Mouse (Mus musculus): Measurements from ENCODE around the gene Tspan14. TPM values are rescaled to one million over a fixed set of nuclear protein-coding genes. Genes with fewer than 3 reads are reported as not detected.

The Tspan14 gene
- polyA plus RNA-seq, 1 experiment from 2014 or later, result 42.0 TPM

- Histone ChIP-seq H3K4me1 (peaks cover 66% of the 10 kb centered on the region), H3K9me3 (no peaks in the 10 kb centered on the region), H3K27ac (replicated peaks) (peak overlapping the region; percentile 63), H3K9ac (no peak overlapping the region), H3K27me3 (replicated peaks) (no peaks in the 10 kb centered on the region), H3K4me3 (no peak overlapping the region), H3K36me3 (peaks cover 15% of the 10 kb centered on the region), H3K4me2 (no peak overlapping the region)
- no peak for ATAC-seq (ENCODE audit: extremely low read depth, insufficient number of reproducible peaks, low FRiP score, low TSS enrichment)
- WGBS, result 75% methylated on average over 7 of the region's 7 CpGs
Observed at GRCm38 (mm10) chr14:40949730-40950614, 16.6 kb downstream of the Tspan14 start.

GRCm38 (mm10) chr14:40949047-40949446, 17.6 kb downstream of the Tspan14 start:
- Histone ChIP-seq H3K27ac (replicated peaks) (peak overlapping the region; percentile 63), H3K4me2 (no peak overlapping the region), H3K4me3 (no peak overlapping the region), H3K4me1 (peaks cover 58% of the 10 kb centered on the region), H3K9me3 (no peaks in the 10 kb centered on the region), H3K9ac (no peak overlapping the region), H3K36me3 (peaks cover 18% of the 10 kb centered on the region), H3K27me3 (replicated peaks) (no peaks in the 10 kb centered on the region)
- 71% methylated on average over 3 of the region's 3 CpGs for WGBS
- ATAC-seq (ENCODE audit: extremely low read depth, insufficient number of reproducible peaks, low FRiP score, low TSS enrichment), result no peak

- H3K9ac ChIP-seq, result no peak overlapping the region
- peaks cover 57% of the 10 kb centered on the region for H3K4me1 ChIP-seq
- H3K36me3 ChIP-seq, result peaks cover 18% of the 10 kb centered on the region
- ATAC-seq (ENCODE audit: extremely low read depth, insufficient number of reproducible peaks, low FRiP score, low TSS enrichment), result no peak
- 88% methylated on average over 5 of the region's 5 CpGs for WGBS
- no peaks in the 10 kb centered on the region for H3K9me3 ChIP-seq
- no peaks in the 10 kb centered on the region for H3K27me3 ChIP-seq (replicated peaks)
- H3K4me2 ChIP-seq, result peak overlapping the region; percentile 42; the same call in 1 of the 2 replicates
- no peak overlapping the region for H3K4me3 ChIP-seq
- H3K27ac ChIP-seq (replicated peaks), result peak overlapping the region; percentile 63
Observed at GRCm38 (mm10) chr14:40948522-40948921, 18.1 kb downstream of the Tspan14 start.

- no peaks in the 10 kb centered on the region for H3K27me3 ChIP-seq (replicated peaks)
- H3K4me3 ChIP-seq, result no peak overlapping the region
- peaks cover 49% of the 10 kb centered on the region for H3K4me1 ChIP-seq
- ATAC-seq (ENCODE audit: extremely low read depth, insufficient number of reproducible peaks, low FRiP score, low TSS enrichment), result peak; percentile 37
- H3K9ac ChIP-seq, result no peak overlapping the region
- H3K27ac ChIP-seq (replicated peaks), result peak overlapping the region; percentile 63
- 50% methylated on average over 14 of the region's 14 CpGs for WGBS
- H3K4me2 ChIP-seq, result peak overlapping the region; percentile 42
- H3K9me3 ChIP-seq, result no peaks in the 10 kb centered on the region
- H3K36me3 ChIP-seq, result peaks cover 18% of the 10 kb centered on the region
Observed at GRCm38 (mm10) chr14:40947431-40948394, 18.9 kb downstream of the Tspan14 start.

GRCm38 (mm10) chr14:40943802-40944201, 22.8 kb downstream of the Tspan14 start:
- WGBS, result 73% methylated on average over 2 of the region's 2 CpGs

GRCm38 (mm10) chr14:40942429-40942828, 24.2 kb downstream of the Tspan14 start:
- H3K9ac ChIP-seq, result no peak overlapping the region
- no peaks in the 10 kb centered on the region for H3K9me3 ChIP-seq
- 70% methylated on average over 2 of the region's 2 CpGs for WGBS
- H3K36me3 ChIP-seq, result peaks cover 16% of the 10 kb centered on the region
- H3K27me3 ChIP-seq (replicated peaks), result no peaks in the 10 kb centered on the region
- peaks cover 18% of the 10 kb centered on the region for H3K4me1 ChIP-seq
- no peak overlapping the region for H3K4me3 ChIP-seq
- ATAC-seq (ENCODE audit: extremely low read depth, insufficient number of reproducible peaks, low FRiP score, low TSS enrichment), result no peak
- no peak overlapping the region for H3K27ac ChIP-seq (replicated peaks)
- no peak overlapping the region for H3K4me2 ChIP-seq

More at GRCm38 (mm10) chr14:40943802-40944201, 22.8 kb downstream of the Tspan14 start:
- Histone ChIP-seq H3K27me3 (replicated peaks) (no peaks in the 10 kb centered on the region), H3K9me3 (no peaks in the 10 kb centered on the region), H3K27ac (replicated peaks) (no peak overlapping the region), H3K4me2 (no peak overlapping the region), H3K36me3 (peaks cover 16% of the 10 kb centered on the region), H3K4me3 (no peak overlapping the region), H3K9ac (no peak overlapping the region), H3K4me1 (peaks cover 32% of the 10 kb centered on the region)
- ATAC-seq (ENCODE audit: extremely low read depth, insufficient number of reproducible peaks, low FRiP score, low TSS enrichment), result no peak

GRCm38 (mm10) chr14:40938380-40938987, 28.1 kb downstream of the Tspan14 start:
- no peak for ATAC-seq (ENCODE audit: extremely low read depth, insufficient number of reproducible peaks, low FRiP score, low TSS enrichment)
- WGBS, result 87% methylated on average over 11 of the region's 11 CpGs
- 0 out of 2 replicates have a peak, but pooled peaks cover 5% of the 10 kb centered on the region for H3K36me3 ChIP-seq
- no peaks in the 10 kb centered on the region for H3K27me3 ChIP-seq (replicated peaks)
- H3K4me2 ChIP-seq, result no peak overlapping the region
- H3K27ac ChIP-seq (replicated peaks), result no peak overlapping the region
- no peak overlapping the region for H3K4me3 ChIP-seq
- H3K9me3 ChIP-seq, result no peaks in the 10 kb centered on the region
- H3K4me1 ChIP-seq, result peaks cover 43% of the 10 kb centered on the region
- no peak overlapping the region for H3K9ac ChIP-seq

GRCm38 (mm10) chr14:40937052-40937451, 29.6 kb downstream of the Tspan14 start:
- H3K27ac ChIP-seq (replicated peaks), result no peak overlapping the region
- 0 out of 2 replicates have a peak, but pooled peaks cover 7% of the 10 kb centered on the region for H3K36me3 ChIP-seq
- H3K4me2 ChIP-seq, result no peak overlapping the region
- H3K9me3 ChIP-seq, result no peaks in the 10 kb centered on the region
- H3K4me1 ChIP-seq, result peaks cover 49% of the 10 kb centered on the region
- 68% methylated on average over 4 of the region's 4 CpGs for WGBS
- no peak overlapping the region for H3K9ac ChIP-seq
- no peak for ATAC-seq (ENCODE audit: extremely low read depth, insufficient number of reproducible peaks, low FRiP score, low TSS enrichment)
- H3K27me3 ChIP-seq (replicated peaks), result no peaks in the 10 kb centered on the region
- H3K4me3 ChIP-seq, result no peak overlapping the region

- Histone ChIP-seq H3K27ac (replicated peaks) (peak overlapping the region; percentile 26; the same call in 1 of the 2 replicates), H3K9ac (no peak overlapping the region), H3K36me3 (0 out of 2 replicates have a peak, but pooled peaks cover 7% of the 10 kb centered on the region), H3K4me1 (peaks cover 53% of the 10 kb centered on the region), H3K9me3 (no peaks in the 10 kb centered on the region), H3K27me3 (replicated peaks) (no peaks in the 10 kb centered on the region), H3K4me3 (no peak overlapping the region), H3K4me2 (no peak overlapping the region)
- WGBS, result 78% methylated on average over 1 of the region's 1 CpGs
- ATAC-seq (ENCODE audit: extremely low read depth, insufficient number of reproducible peaks, low FRiP score, low TSS enrichment), result no peak
Observed at GRCm38 (mm10) chr14:40935481-40935880, 31.1 kb downstream of the Tspan14 start.

- WGBS, result 48% methylated on average over 2 of the region's 2 CpGs
- Histone ChIP-seq H3K36me3 (0 out of 2 replicates have a peak, but pooled peaks cover 7% of the 10 kb centered on the region), H3K9me3 (no peaks in the 10 kb centered on the region), H3K27me3 (replicated peaks) (no peaks in the 10 kb centered on the region), H3K4me3 (no peak overlapping the region), H3K27ac (replicated peaks) (peak overlapping the region; percentile 26; the same call in 1 of the 2 replicates), H3K4me1 (peaks cover 52% of the 10 kb centered on the region), H3K4me2 (no peak overlapping the region), H3K9ac (no peak overlapping the region)
- ATAC-seq (ENCODE audit: extremely low read depth, insufficient number of reproducible peaks, low FRiP score, low TSS enrichment), result 0 out of 2 replicates have a peak, but pooled peaks have one; percentile 45
Observed at GRCm38 (mm10) chr14:40935054-40935453, 31.6 kb downstream of the Tspan14 start.
